Mouse (Mus musculus): ENCODE measurements at regions not wholly inside any gene's neighbourhood (a gene's known extent, or its start where the extent isn't known, plus 50 kb on each side); places are given as distances from the start of the nearest gene placed in this dataset.

GRCm38 (mm10) chr5:116776450-116776849, 184.8 kb upstream of the Srrm4 start:
- DNase-seq (ENCODE audit: low spot score): peak; percentile 9

- no peak for DNase-seq (ENCODE audit: low spot score)
These were observed 174.6 kb upstream of the Srrm4 start for GRCm38 (mm10) chr5:116766261-116766660.

DNA sequence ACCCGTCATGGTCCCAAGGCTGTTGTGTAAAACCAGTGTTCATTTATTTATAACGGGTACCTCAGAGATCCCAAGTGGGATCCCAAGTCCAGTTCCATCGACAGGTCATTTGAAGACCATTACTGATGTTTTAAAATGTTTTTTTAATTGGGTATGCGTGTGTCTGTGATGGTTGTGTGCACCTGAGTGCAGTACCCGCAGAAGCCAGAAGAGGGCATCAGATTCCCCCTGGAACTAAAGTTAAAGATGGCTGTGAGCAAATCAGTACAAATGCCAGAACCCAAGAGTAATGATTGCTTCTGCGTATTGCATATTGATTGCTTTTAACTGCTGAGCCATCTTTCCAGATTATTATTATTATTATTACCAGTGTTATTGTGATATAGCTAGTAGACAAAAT, 169.7 kb upstream of the Srrm4 start:
- no peak for DNase-seq (ENCODE audit: low spot score)

DNA sequence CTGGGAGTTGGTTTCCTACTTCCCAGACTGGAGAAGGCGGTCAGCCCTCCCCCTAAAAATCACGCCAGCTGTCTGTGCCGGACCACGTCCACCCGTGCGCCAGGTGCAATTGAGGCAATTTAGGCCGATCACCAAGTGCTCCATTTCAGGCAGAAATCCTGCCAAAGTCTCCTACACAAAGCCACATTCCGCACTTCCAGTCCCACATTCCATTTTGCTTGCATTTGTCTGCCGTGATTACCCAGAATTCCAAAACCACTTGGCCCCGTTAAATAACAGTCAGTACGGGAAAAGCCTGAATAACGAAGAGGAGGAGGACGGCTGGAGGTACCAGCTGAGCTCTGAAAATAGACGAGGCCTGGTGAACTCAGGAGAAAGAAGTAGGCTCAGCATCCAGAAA, 167.1 kb upstream of the Srrm4 start:
- DNase-seq (ENCODE audit: low spot score): peak; percentile 53

GRCm38 (mm10) chr5:116752941-116753340, 161.3 kb upstream of the Srrm4 start:
- DNase-seq (ENCODE audit: low spot score): no peak

GRCm38 (mm10) chr5:116752096-116752495, 160.5 kb upstream of the Srrm4 start:
- no peak for DNase-seq (ENCODE audit: low spot score)

DNA sequence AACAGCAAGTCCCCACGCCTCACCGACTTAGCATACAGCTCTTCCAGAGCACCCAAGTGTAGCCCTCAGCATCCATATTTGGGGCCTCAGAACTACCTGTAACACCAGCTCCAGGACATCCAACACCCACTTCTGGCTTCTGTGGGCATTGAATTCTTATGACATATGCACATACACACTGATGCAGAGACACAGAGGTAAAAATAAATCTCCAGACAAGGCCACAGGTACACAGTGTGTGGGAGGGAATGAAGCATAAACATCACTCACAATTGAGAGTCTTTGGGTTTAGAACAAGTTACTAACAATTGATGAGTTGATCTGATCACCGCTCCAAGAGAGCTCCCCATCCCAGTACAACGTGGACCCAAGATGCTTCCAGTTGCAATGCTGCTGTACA, 154.2 kb upstream of the Srrm4 start:
- no peak for DNase-seq (ENCODE audit: low spot score)

GRCm38 (mm10) chr5:116744389-116744788, 152.8 kb upstream of the Srrm4 start:
- no peak for DNase-seq (ENCODE audit: low spot score)

DNA sequence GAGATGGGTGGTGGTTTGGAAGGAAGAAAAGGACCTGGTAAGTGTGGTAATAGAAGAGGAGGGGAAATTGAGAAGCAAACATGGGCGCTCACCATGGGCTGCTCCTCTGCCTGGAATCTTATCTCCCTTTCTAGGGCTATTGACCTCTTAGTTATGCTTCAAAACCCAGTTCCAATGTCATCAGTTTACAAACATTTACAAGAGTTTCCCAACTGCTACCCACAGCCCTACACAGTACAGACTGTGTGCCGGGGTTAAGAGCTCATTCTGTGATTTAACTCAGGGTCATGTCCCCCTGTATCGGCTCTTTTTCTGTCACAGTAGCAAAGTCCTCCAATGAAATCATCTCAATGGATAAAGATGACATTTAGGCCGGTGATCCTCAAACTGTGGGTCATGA, 144.0 kb upstream of the Srrm4 start:
- no peak for DNase-seq (ENCODE audit: low spot score)

GRCm38 (mm10) chr5:116731509-116731908, 139.9 kb upstream of the Srrm4 start:
- no peak for DNase-seq (ENCODE audit: low spot score)

GRCm38 (mm10) chr5:116719200-116719599, 127.6 kb upstream of the Srrm4 start:
- no peak for DNase-seq (ENCODE audit: low spot score)

- no peak for DNase-seq (ENCODE audit: low spot score)
These were observed 122.6 kb upstream of the Srrm4 start for GRCm38 (mm10) chr5:116714256-116714655.

DNA sequence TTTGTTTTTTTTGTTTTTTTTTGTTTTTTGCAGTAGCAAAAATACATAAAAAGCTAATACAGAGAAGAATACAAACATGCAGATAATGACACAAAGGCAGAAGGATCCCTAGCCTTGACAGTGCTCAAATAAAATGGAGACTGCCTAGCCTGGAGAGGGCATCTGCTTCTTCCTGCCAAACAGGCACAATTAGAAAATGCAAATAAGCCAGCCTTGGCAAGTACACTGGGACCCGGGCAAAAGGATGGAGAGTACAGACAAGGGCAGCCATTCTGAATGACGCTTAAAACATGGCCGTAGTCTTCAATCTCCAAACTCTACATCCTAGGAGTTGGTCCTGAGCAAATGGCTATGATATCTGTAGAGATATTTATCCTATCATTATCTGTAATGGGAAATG, 120.4 kb upstream of the Srrm4 start:
- no peak for DNase-seq (ENCODE audit: low spot score)

GRCm38 (mm10) chr5:116708505-116708904, 116.9 kb upstream of the Srrm4 start:
- DNase-seq (ENCODE audit: low spot score): no peak

DNA sequence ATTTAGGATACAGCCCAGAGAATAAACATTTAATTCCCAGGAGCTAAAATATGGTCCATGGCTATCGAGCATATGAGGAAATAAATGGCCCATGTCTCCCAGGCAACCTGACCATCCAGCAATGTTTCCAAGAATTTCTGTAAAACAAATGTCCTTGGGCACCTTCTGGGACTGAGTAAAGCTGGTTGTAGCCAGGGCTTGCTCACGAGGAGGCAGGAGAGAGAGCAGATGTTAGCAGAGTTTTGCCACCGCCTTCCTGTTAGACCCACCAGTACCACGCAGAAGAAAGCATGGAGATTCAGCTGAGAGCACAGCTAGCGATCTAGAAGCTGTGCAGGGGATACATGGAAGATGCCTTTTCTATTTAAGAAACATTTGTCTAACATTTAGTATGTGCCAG, 70.8 kb upstream of the Srrm4 start:
- no peak for DNase-seq (ENCODE audit: low spot score)

- peak; percentile 24 for DNase-seq (ENCODE audit: low spot score)
These were observed 70.2 kb upstream of the Srrm4 start for GRCm38 (mm10) chr5:116661851-116662250.

GRCm38 (mm10) chr5:116654486-116655420, 63.1 kb upstream of the Srrm4 start:
- peak; percentile 12 for DNase-seq (ENCODE audit: low spot score)
